Mouse (Mus musculus) kidney, postnatal 0 days (tissue): ENCODE measurements around the gene Gpd1l. TPM values are rescaled to one million over a fixed set of nuclear protein-coding genes. Genes with fewer than 3 reads are reported as not detected.

ENCODE experiments used
- ATAC-seq: fragments of 200-750 bp; cut with Nextera tagmentation; replicated peaks from 2 replicates; pipeline ENCODE4 v1.8.0; 2017; ENCODE audit warnings: low read depth, moderate number of reproducible peaks, moderate TSS enrichment, moderate library complexity; ENCODE audit not compliant: low FRiP score
- DNase-seq: peaks from one replicate; pipeline ENCODE4 v3.0.0-alpha.2; 2016; ENCODE audit warnings: low spot score
- H3K27ac ChIP-seq: fragments of 300-500 bp; sonication (generic); 2 replicates; pipeline ENCODE4 v1.5.1; 2014; ENCODE audit warnings: mild to moderate bottlenecking
- H3K27me3 ChIP-seq: fragments of 300-500 bp; sonication (generic); 2 replicates; pipeline ENCODE4 v1.6.1; 2014; ENCODE audit warnings: low read length, mixed read lengths; ENCODE audit not compliant: insufficient read depth
- H3K36me3 ChIP-seq: fragments of 300-500 bp; sonication (generic); 2 replicates; pipeline ENCODE4 v1.6.1; 2014; ENCODE audit warnings: low read length, mixed read lengths; ENCODE audit not compliant: insufficient read depth
- H3K4me1 ChIP-seq: fragments of 300-500 bp; sonication (generic); replicated peaks from 2 replicates; pipeline ENCODE4 v1.6.1; 2014; ENCODE audit warnings: antibody characterized with exemption, low read length, mixed read lengths; ENCODE audit not compliant: insufficient read depth
- H3K4me2 ChIP-seq: fragments of 300-500 bp; sonication (generic); 2 replicates; pipeline ENCODE4 v1.6.1; 2014; ENCODE audit warnings: mild to moderate bottlenecking, low read length, moderate library complexity, mixed read lengths
- H3K4me3 ChIP-seq: fragments of 300-500 bp; sonication (generic); replicated peaks from 2 replicates; pipeline ENCODE4 v1.5.1; 2014; ENCODE audit warnings: low read depth, low read length
- H3K9ac ChIP-seq: fragments of 300-500 bp; sonication (generic); 2 replicates; pipeline ENCODE4 v1.6.1; 2014; ENCODE audit warnings: low read depth, low read length
- H3K9me3 ChIP-seq: fragments of 300-500 bp; sonication (generic); replicated peaks from 2 replicates; pipeline ENCODE4 v1.6.1; 2016; ENCODE audit warnings: low read length, inconsistent platforms, mixed read lengths
- CTCF ChIP-seq: IDR thresholded peaks from 2 replicates; pipeline ENCODE4 v1.5.1; 2016; ENCODE audit warnings: antibody characterized with exemption, low read depth, mild to moderate bottlenecking, moderate library complexity
- WGBS: fragments of 180-500 bp; shearing (Covaris S2); extraction: QIAGEN DNeasy Blood & Tissue Kit; methylation state at CpG from one replicate; pipeline ENCODE4 v1.1.7; 2014; 5-methylcytosine and 5-hydroxymethylcytosine counted together
- polyA plus RNA-seq: library from polyadenylated mRNA; unstranded; fragments of >200 nt; fragmentation: Nextera tagmentation; extraction: Ambion mirVana; gene quantifications from 2 replicates; pipeline ENCODE4 v1.2.1, GENCODE M21; 2015

Gene Gpd1l
- polyA plus RNA-seq, 1 experiment from 2014 or later, result 17.2 TPM

- H3K4me1 ChIP-seq, result no peaks in the 10 kb centered on the region
- H3K36me3 ChIP-seq, result no peaks in the 10 kb centered on the region
- 93% methylated on average over 5 of the region's 5 CpGs for WGBS
- no peak overlapping the region for H3K27ac ChIP-seq
- H3K9me3 ChIP-seq, result no peaks in the 10 kb centered on the region
- H3K27me3 ChIP-seq, result no peaks in the 10 kb centered on the region
- DNase-seq (no peak), ATAC-seq (no peak)
- H3K4me3 ChIP-seq, result no peak overlapping the region
- peak; percentile 38; the same call in 1 of the 2 replicates for TF ChIP-seq CTCF
- H3K4me2 ChIP-seq, result no peak overlapping the region
- no peak overlapping the region for H3K9ac ChIP-seq
These were observed 44.9 kb downstream of the Gpd1l start for GRCm38 (mm10) chr9:114888856-114889407.

- TF ChIP-seq CTCF, result peak; percentile 68
- 95% methylated on average over 3 of the region's 3 CpGs for WGBS
These were observed 46.1 kb downstream of the Gpd1l start for GRCm38 (mm10) chr9:114887699-114888098.

GRCm38 (mm10) chr9:114885991-114886662, 47.7 kb downstream of the Gpd1l start:
- DNase-seq, result no peak
- ATAC-seq, result no peak
- Histone ChIP-seq H3K4me2 (no peak overlapping the region), H3K4me3 (no peak overlapping the region), H3K27me3 (no peaks in the 10 kb centered on the region), H3K9ac (no peak overlapping the region), H3K36me3 (no peaks in the 10 kb centered on the region), H3K9me3 (no peaks in the 10 kb centered on the region), H3K4me1 (no peaks in the 10 kb centered on the region), H3K27ac (no peak overlapping the region)
- whole genome bisulfite sequencing, result 67% methylated on average over 8 of the region's 8 CpGs
- no peak for TF ChIP-seq CTCF

More at GRCm38 (mm10) chr9:114887699-114888098, 46.1 kb downstream of the Gpd1l start:
- H3K27me3 ChIP-seq, result no peaks in the 10 kb centered on the region
- DNase-seq (peak; percentile 57), ATAC-seq (no peak)
- no peaks in the 10 kb centered on the region for H3K4me1 ChIP-seq
- H3K4me2 ChIP-seq, result no peak overlapping the region
- H3K9me3 ChIP-seq, result no peaks in the 10 kb centered on the region
- H3K9ac ChIP-seq, result no peak overlapping the region
- no peak overlapping the region for H3K4me3 ChIP-seq
- no peaks in the 10 kb centered on the region for H3K36me3 ChIP-seq
- no peak overlapping the region for H3K27ac ChIP-seq

GRCm38 (mm10) chr9:114885564-114885963, 48.2 kb downstream of the Gpd1l start:
- no peak overlapping the region for H3K27ac ChIP-seq
- no peak for TF ChIP-seq CTCF
- no peak for DNase-seq
- H3K9ac ChIP-seq, result no peak overlapping the region
- no peak overlapping the region for H3K4me2 ChIP-seq
- no peak for ATAC-seq
- H3K27me3 ChIP-seq, result no peaks in the 10 kb centered on the region
- WGBS, result 79% methylated on average over 4 of the region's 4 CpGs
- H3K9me3 ChIP-seq, result no peaks in the 10 kb centered on the region
- no peaks in the 10 kb centered on the region for H3K36me3 ChIP-seq
- no peaks in the 10 kb centered on the region for H3K4me1 ChIP-seq
- H3K4me3 ChIP-seq, result no peak overlapping the region

- H3K9me3 ChIP-seq, result no peaks in the 10 kb centered on the region
- TF ChIP-seq CTCF, result no peak
- no peak overlapping the region for H3K4me2 ChIP-seq
- no peak overlapping the region for H3K9ac ChIP-seq
- H3K4me1 ChIP-seq, result no peaks in the 10 kb centered on the region
- no peak overlapping the region for H3K4me3 ChIP-seq
- peak; percentile 41 for DNase-seq
- H3K36me3 ChIP-seq, result no peaks in the 10 kb centered on the region
- no peak overlapping the region for H3K27ac ChIP-seq
- 58% methylated on average over 2 of the region's 2 CpGs for WGBS
- ATAC-seq, result no peak
- H3K27me3 ChIP-seq, result no peaks in the 10 kb centered on the region
These were observed 51.8 kb downstream of the Gpd1l start for GRCm38 (mm10) chr9:114881977-114882376.

GRCm38 (mm10) chr9:114855327-114855726, 78.5 kb downstream of the Gpd1l start:
- DNase-seq (peak; percentile 51), ATAC-seq (peak; percentile 49; the same call in 1 of the 2 replicates)
- Histone ChIP-seq H3K4me1 (no peaks in the 10 kb centered on the region), H3K4me3 (no peak overlapping the region), H3K36me3 (no peaks in the 10 kb centered on the region), H3K27me3 (no peaks in the 10 kb centered on the region), H3K9me3 (no peaks in the 10 kb centered on the region), H3K27ac (no peak overlapping the region), H3K4me2 (no peak overlapping the region), H3K9ac (no peak overlapping the region)
- WGBS, result 31% methylated on average over 11 of the region's 11 CpGs
- TF ChIP-seq CTCF, result peak; percentile 53
